Mouse (Mus musculus): ENCODE data around the gene Cox16.
"Not testable (repeated sequence)": the region's sequence is repeated elsewhere in the genome, so short reads cannot be mapped to it uniquely, and the experiment has no call there.

The Cox16 gene

GRCm38 (mm10) chr12:81484727-81485191 lies at the start of gene Cox16:
TSS of gene Cox16 (minus strand) at chr12:81485127.
- DNase-seq (ENCODE audit: low spot score in 2 of 2), result peak; percentile 81 to 82

- DNase-seq (ENCODE audit: low spot score in 2 of 2), result no peak
These were observed 48.1 kb upstream of the Cox16 start for GRCm38 (mm10) chr12:81533029-81533419.

- DNase-seq (ENCODE audit: low spot score in 2 of 2), result peak; percentile 82
These were observed 47.5 kb upstream of the Cox16 start, which contains the start of the genes Gm20498 and Synj2bp for GRCm38 (mm10) chr12:81532316-81533028. TSS of gene Gm20498 (minus strand) at chr12:81532905. TSS of gene Synj2bp (minus strand) at chr12:81532911.

- not testable (repeated sequence) for DNase-seq (ENCODE audit: low spot score in 2 of 2)
These were observed 45.7 kb upstream of the Cox16 start for GRCm38 (mm10) chr12:81530587-81530986.

- DNase-seq (ENCODE audit: low spot score in 2 of 2), result not testable (repeated sequence)
These were observed 12.0 kb upstream of the Cox16 start for GRCm38 (mm10) chr12:81496906-81497305.

GRCm38 (mm10) chr12:81490491-81490890 lies 5.6 kb upstream of the Cox16 start:
- no peak for DNase-seq (ENCODE audit: low spot score in 2 of 2)

- DNase-seq (ENCODE audit: low spot score in 2 of 2), result no peak
These were observed 384 bp upstream of the Cox16 start for GRCm38 (mm10) chr12:81485311-81485710.

- no peak for DNase-seq (ENCODE audit: low spot score in 2 of 2)
These were observed 715 bp downstream of the Cox16 start for GRCm38 (mm10) chr12:81484212-81484611.

- DNase-seq (ENCODE audit: low spot score in 2 of 2), result no peak
These were observed 1.3 kb downstream of the Cox16 start for GRCm38 (mm10) chr12:81483656-81484055.

- DNase-seq (ENCODE audit: low spot score in 2 of 2), result not testable (repeated sequence)
These were observed 25.9 kb downstream of the Cox16 start for GRCm38 (mm10) chr12:81459051-81459450.

- not testable (repeated sequence) for DNase-seq (ENCODE audit: low spot score in 2 of 2)
These were observed 45.9 kb downstream of the Cox16 start for GRCm38 (mm10) chr12:81438985-81439384.

GRCm38 (mm10) chr12:81434778-81435177 lies 50.1 kb downstream of the Cox16 start:
- not testable (repeated sequence) for DNase-seq (ENCODE audit: low spot score in 2 of 2)

GRCm38 (mm10) chr12:81421846-81422245 lies 63.1 kb downstream of the Cox16 start, which contains the start of gene Adam4:
TSS of gene Adam4 (minus strand) at chr12:81421946.
- DNase-seq (ENCODE audit: low spot score in 2 of 2), result no peak

GRCm38 (mm10) chr12:81413211-81413610 lies 71.7 kb downstream of the Cox16 start:
- DNase-seq (ENCODE audit: low spot score in 2 of 2), result no peak

GRCm38 (mm10) chr12:81408966-81409365 lies 76.0 kb downstream of the Cox16 start:
- DNase-seq (ENCODE audit: low spot score in 2 of 2), result no peak

GRCm38 (mm10) chr12:81402187-81402586 lies 82.7 kb downstream of the Cox16 start:
- DNase-seq (ENCODE audit: low spot score in 2 of 2), result peak; percentile 4 to 8

GRCm38 (mm10) chr12:81379364-81379763 lies 105.6 kb downstream of the Cox16 start, which contains the start of gene Gm4787:
TSS of gene Gm4787 (minus strand) at chr12:81379464.
- DNase-seq (ENCODE audit: low spot score in 2 of 2), result not testable (repeated sequence)

GRCm38 (mm10) chr12:81333841-81334240 lies 151.1 kb downstream of the Cox16 start:
- no peak for DNase-seq (ENCODE audit: low spot score in 2 of 2)

GRCm38 (mm10) chr12:81332875-81333421 lies 152.0 kb downstream of the Cox16 start, which contains the start of gene Slc8a3:
TSS of gene Slc8a3 (minus strand) at chr12:81333180.
- DNase-seq (ENCODE audit: low spot score in 2 of 2), result no peak

GRCm38 (mm10) chr12:81331937-81332874 lies 152.7 kb downstream of the Cox16 start:
- DNase-seq (ENCODE audit: low spot score in 2 of 2), result no peak

GRCm38 (mm10) chr12:81331046-81331638 lies 153.8 kb downstream of the Cox16 start:
- no peak for DNase-seq (ENCODE audit: low spot score in 2 of 2)

All from spleen, postnatal 36 days (tissue).